Mouse (Mus musculus) liver, adult 2 months (tissue): ENCODE data around the gene Tmigd3. TPM values are rescaled to one million over a fixed set of nuclear protein-coding genes. Genes with fewer than 3 reads are reported as not detected.

Experiments
- DNase-seq: peaks from one replicate; pipeline ENCODE4 v3.0.0-alpha.2; 2011; ENCODE audit warnings: low read depth, low spot score; ENCODE audit errors: extremely low read depth
- H3K27ac ChIP-seq: fragments of 200-500 bp; replicated peaks from 2 replicates; pipeline ENCODE4 v1.5.1; 2012; ENCODE audit warnings: low read depth, mild to moderate bottlenecking, control low read depth, inconsistent platforms, low read length; ENCODE audit not compliant: insufficient read depth
- H3K27me3 ChIP-seq: fragments of 200-500 bp; 2 replicates; pipeline ENCODE4 v1.6.1; 2012; ENCODE audit warnings: mild to moderate bottlenecking, moderate library complexity, low read length, inconsistent platforms; ENCODE audit not compliant: control insufficient read depth, insufficient read depth
- H3K36me3 ChIP-seq: fragments of 200-500 bp; 2 replicates; pipeline ENCODE4 v1.6.1; 2012; ENCODE audit warnings: low read length, inconsistent platforms; ENCODE audit not compliant: control insufficient read depth, insufficient read depth
- H3K4me1 ChIP-seq: fragments of 200-500 bp; 2 replicates; pipeline ENCODE4 v1.6.1; 2011; ENCODE audit warnings: low read length; ENCODE audit not compliant: control insufficient read depth, insufficient read depth
- H3K4me3 ChIP-seq: fragments of 200-500 bp; 2 replicates; pipeline ENCODE4 v1.5.1; 2011; ENCODE audit warnings: low read depth, mild to moderate bottlenecking, control low read depth, low read length, moderate library complexity; ENCODE audit not compliant: insufficient read depth
- H3K79me2 ChIP-seq: fragments of 200-500 bp; 2 replicates; pipeline ENCODE4 v1.6.1; 2012; ENCODE audit warnings: inconsistent platforms, mild to moderate bottlenecking, low read length, moderate library complexity; ENCODE audit not compliant: control insufficient read depth, insufficient read depth
- H3K9ac ChIP-seq: fragments of 200-500 bp; 2 replicates; pipeline ENCODE4 v1.6.1; 2012; ENCODE audit warnings: low read depth, mild to moderate bottlenecking, control low read depth, inconsistent platforms, low read length
- CTCF ChIP-seq: fragments of 200-500 bp; IDR thresholded peaks from 2 replicates; pipeline ENCODE4 v1.5.1; 2011; ENCODE audit warnings: low read depth, low read length, control low read depth
- POLR2A ChIP-seq: fragments of 200-500 bp; IDR thresholded peaks from 2 replicates; pipeline ENCODE4 v1.6.1; 2011; ENCODE audit warnings: low read length, control low read depth; ENCODE audit not compliant: insufficient read depth; ENCODE audit errors: extremely low read depth
- WGBS: fragments of 180-500 bp; shearing (Covaris S2); methylation state at CpG from one replicate; pipeline ENCODE4 v1.1.7; 2018; 5-methylcytosine and 5-hydroxymethylcytosine counted together
- polyA plus RNA-seq: library from polyadenylated mRNA; depleted of rRNA; stranded (reverse); fragments of >200 nt; gene quantifications from 2 replicates; pipeline ENCODE4 v1.2.3, GENCODE M21; 2012
- total RNA-seq: library from RNA; depleted of rRNA; stranded (reverse); fragments of >200 nt; gene quantifications from 2 replicates; pipeline ENCODE4 v1.2.3, GENCODE M21; 2014

Tmigd3 gene
- total and polyA plus RNA-seq, 2 experiments: 0.12 TPM; not detected in 1

GRCm38 (mm10) chr3:105924616-105925015 lies 53.9 kb downstream of the Tmigd3 start:
- H3K9ac ChIP-seq: no peak overlapping the region
- no peaks in the 10 kb centered on the region for H3K36me3 ChIP-seq
- H3K27ac ChIP-seq: no peak overlapping the region
- no peaks in the 10 kb centered on the region for H3K79me2 ChIP-seq
- no peak for DNase-seq
- H3K4me1 ChIP-seq: no peaks in the 10 kb centered on the region
- no peak for TF ChIP-seq CTCF
- no peak for TF ChIP-seq POLR2A
- no peak overlapping the region for H3K4me3 ChIP-seq
- H3K27me3 ChIP-seq: no peaks in the 10 kb centered on the region
- 87% methylated on average over 9 of the region's 9 CpGs for WGBS

DNA sequence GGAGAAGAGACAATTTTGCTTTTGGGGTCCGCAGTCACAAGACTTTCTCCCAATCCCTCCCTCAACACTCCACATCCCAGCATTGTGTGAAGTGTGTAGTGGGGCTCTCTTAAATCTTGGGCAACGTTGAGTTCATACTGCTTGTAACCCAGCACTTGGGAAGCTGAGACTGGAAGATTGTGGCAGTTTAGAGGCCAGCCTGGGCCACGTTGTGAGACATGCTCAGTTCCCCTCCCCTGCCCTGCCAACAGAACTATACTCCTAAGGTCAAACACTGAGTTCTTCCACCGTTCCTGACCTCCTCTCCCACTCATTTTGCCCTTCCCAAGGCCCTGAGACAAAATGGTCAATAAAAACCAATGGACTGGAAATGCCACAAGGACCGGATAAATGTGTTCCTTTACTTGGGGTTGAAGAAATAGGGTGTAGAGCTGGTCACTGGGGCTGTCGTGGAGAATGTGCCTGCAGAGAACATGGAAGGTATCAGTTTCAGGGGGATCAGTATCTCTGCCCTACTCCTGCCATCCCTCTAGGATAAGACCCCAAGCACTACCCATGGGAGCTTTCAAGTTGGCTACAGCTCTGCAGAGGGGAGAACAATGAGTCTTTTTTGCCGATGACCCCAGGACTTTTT lies 57.0 kb downstream of the Tmigd3 start:
- no peak overlapping the region for H3K27ac ChIP-seq
- 81% methylated on average over 7 of the region's 7 CpGs for WGBS
- TF ChIP-seq POLR2A (no peak), CTCF (no peak)

DNA sequence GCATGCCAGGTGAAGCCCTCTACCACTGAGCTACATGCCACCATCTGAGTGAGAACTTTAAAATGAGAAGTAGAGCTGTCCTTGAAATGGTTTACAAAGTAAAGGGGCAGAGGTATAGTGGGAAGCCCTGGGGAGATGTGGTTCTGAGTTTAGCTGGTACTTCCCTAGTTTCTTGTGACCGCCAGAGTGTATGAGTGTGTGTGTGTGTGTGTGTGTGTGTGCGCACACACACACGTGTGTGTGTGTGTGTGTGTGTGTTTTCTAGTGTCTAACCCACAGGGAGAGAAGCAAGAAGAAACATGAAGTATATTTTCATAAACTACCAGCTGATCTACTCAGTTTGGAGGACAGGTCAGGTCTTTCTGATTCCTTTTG lies 57.5 kb downstream of the Tmigd3 start:
- TF ChIP-seq POLR2A: no peak
- no peak for TF ChIP-seq CTCF
- Histone ChIP-seq H3K4me1 (no peaks in the 10 kb centered on the region), H3K27me3 (no peaks in the 10 kb centered on the region), H3K27ac (no peak overlapping the region), H3K9ac (no peak overlapping the region), H3K79me2 (no peaks in the 10 kb centered on the region), H3K36me3 (no peaks in the 10 kb centered on the region), H3K4me3 (no peak overlapping the region)
- 92% methylated on average over 3 of the region's 3 CpGs for WGBS
- no peak for DNase-seq

More for the DNA sequence above, 57.0 kb downstream of the Tmigd3 start:
- Histone ChIP-seq H3K4me1 (no peaks in the 10 kb centered on the region), H3K79me2 (no peaks in the 10 kb centered on the region), H3K36me3 (no peaks in the 10 kb centered on the region), H3K9ac (no peak overlapping the region), H3K27me3 (no peaks in the 10 kb centered on the region), H3K4me3 (no peak overlapping the region)
- DNase-seq: no peak

DNA sequence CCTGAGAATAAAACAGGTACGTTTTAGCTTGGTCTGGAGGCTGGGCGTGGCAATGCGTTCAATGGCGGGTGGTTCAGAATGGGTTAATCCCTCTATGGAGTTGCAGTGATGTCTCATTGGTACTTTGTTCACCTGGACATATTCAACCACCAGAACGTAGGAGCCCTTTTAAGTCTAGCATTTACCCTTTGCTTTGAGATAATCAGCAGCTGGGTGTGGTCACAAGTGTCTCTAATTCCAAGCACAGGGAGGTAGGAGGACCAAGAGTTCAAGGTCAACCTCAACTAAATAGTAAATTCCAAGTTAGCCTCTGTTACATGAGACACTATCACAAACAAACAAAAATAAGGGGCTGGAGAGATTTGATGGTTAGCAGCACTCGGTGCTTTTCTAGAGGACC lies 58.1 kb downstream of the Tmigd3 start:
- Histone ChIP-seq H3K4me1 (no peaks in the 10 kb centered on the region), H3K4me3 (no peak overlapping the region), H3K27ac (no peak overlapping the region), H3K9ac (no peak overlapping the region), H3K79me2 (no peaks in the 10 kb centered on the region), H3K36me3 (no peaks in the 10 kb centered on the region), H3K27me3 (no peaks in the 10 kb centered on the region)
- TF ChIP-seq POLR2A (no peak), CTCF (no peak)
- no peak for DNase-seq
- WGBS: 82% methylated on average over 6 of the region's 6 CpGs

- no peak overlapping the region for H3K4me3 ChIP-seq
- no peaks in the 10 kb centered on the region for H3K4me1 ChIP-seq
- no peaks in the 10 kb centered on the region for H3K36me3 ChIP-seq
- WGBS: 82% methylated on average over 7 of the region's 7 CpGs
- no peaks in the 10 kb centered on the region for H3K79me2 ChIP-seq
- TF ChIP-seq POLR2A: no peak
- TF ChIP-seq CTCF: no peak
- H3K27ac ChIP-seq: no peak overlapping the region
- DNase-seq: no peak
- no peak overlapping the region for H3K9ac ChIP-seq
- H3K27me3 ChIP-seq: no peaks in the 10 kb centered on the region
Observed at GRCm38 (mm10) chr3:105929821-105930220, 59.1 kb downstream of the Tmigd3 start.

- Histone ChIP-seq H3K27me3 (no peaks in the 10 kb centered on the region), H3K36me3 (no peaks in the 10 kb centered on the region), H3K4me1 (no peaks in the 10 kb centered on the region), H3K27ac (no peak overlapping the region), H3K4me3 (no peak overlapping the region), H3K79me2 (no peaks in the 10 kb centered on the region), H3K9ac (no peak overlapping the region)
- no peak for TF ChIP-seq CTCF
- no peak for TF ChIP-seq POLR2A
- no peak for DNase-seq
- WGBS: 86% methylated on average over 2 of the region's 2 CpGs
Observed at GRCm38 (mm10) chr3:105931095-105931494, 60.4 kb downstream of the Tmigd3 start.
